Mouse (Mus musculus) olfactory bulb, adult 2 months (tissue): ENCODE measurements around the gene Sdha.

Source experiments
- CTCF ChIP-seq: fragments of 200-500 bp; IDR thresholded peaks from 2 replicates; pipeline ENCODE4 v1.5.1; 2012; ENCODE audit warnings: low read depth, mild to moderate bottlenecking, low read length, moderate library complexity; ENCODE audit not compliant: insufficient read depth
- POLR2A ChIP-seq: fragments of 200-500 bp; IDR thresholded peaks from 2 replicates; pipeline ENCODE4 v1.6.1; 2012; ENCODE audit warnings: mild to moderate bottlenecking, low read depth, low read length, moderate library complexity; ENCODE audit not compliant: insufficient read depth

DNA sequence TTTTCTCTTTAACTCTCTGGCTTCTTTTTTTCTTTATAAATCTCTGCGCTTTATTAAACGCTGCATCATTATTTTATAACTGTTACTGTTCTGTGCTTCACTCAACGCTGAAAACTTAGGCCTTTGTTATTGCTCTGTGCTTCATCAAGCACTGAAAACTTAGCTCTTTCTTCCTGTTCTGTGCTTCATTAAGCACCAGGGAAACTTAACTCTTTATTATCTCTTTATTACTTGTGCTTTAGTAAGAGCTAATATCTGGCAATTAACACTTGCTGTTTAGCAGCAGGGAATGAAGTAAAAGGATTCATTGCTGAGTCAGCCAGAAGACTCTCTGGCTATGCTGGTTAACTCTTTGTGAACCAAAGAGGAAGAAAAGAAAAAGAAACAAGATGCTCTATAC lies 32.2 kb upstream of the Sdha start:
- TF ChIP-seq POLR2A: no peak
- no peak for TF ChIP-seq CTCF
